ENCODE assay signal across 17 mouse cellular contexts in the genomic region with DNA sequence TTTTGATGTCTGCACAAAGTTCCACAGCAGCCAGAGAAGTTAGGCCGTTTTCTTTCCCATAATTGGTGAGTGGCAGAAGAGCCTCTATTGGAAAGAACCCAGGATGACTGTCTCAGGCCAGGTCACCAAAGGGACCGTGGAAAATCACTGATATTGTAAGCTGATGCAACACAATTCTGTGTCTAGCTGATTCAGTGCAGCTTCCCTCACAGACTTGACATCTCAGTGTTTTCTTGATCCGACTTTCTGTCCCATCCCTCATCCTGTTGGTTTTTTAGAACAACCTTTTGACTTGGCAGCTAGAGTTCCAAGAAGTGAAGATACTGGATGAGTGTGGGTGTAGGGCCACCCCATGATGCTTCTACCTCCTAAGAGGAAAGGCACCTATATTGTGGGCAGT.
"Had no signal": no experiment of that assay in that cellular context is flagged by ENCODE, and none has a peak within 500 bp of the region (broad histone marks: within the 10 kb centered on the region; RNA-seq: fewer than 3 reads in every experiment).

No protein-coding gene starts in this region.

- H3K4me1 ChIP-seq: lung, embryonic 15.5 days; midbrain, embryonic 10.5 days; midbrain, embryonic 12.5 days; neural tube, embryonic 13.5 days; neural tube, embryonic 15.5 days had no signal

- H3K27me3 ChIP-seq: lung, embryonic 15.5 days; midbrain, embryonic 12.5 days; neural tube, embryonic 13.5 days; neural tube, embryonic 15.5 days had no signal

- H3K36me3 ChIP-seq: lung, embryonic 15.5 days; midbrain, embryonic 10.5 days; midbrain, embryonic 12.5 days; neural tube, embryonic 13.5 days; neural tube, embryonic 15.5 days had no signal

- H3K27ac ChIP-seq: lung, embryonic 15.5 days; midbrain, embryonic 10.5 days; midbrain, embryonic 12.5 days; neural tube, embryonic 13.5 days; neural tube, embryonic 15.5 days had no signal

- H3K4me3 ChIP-seq: lung, embryonic 15.5 days; midbrain, embryonic 10.5 days; midbrain, embryonic 12.5 days; myocyte; neural tube, embryonic 13.5 days; neural tube, embryonic 15.5 days had no signal

- DNase-seq: lung, adult 2 months; lung, postnatal 4 days; midbrain, embryonic 14.5 days; retina, postnatal 1 day; right cerebral cortex, adult 18-20 months; right cerebral cortex, postnatal 25 days; right cerebral cortex, postnatal 4 days; spleen, adult 18-20 months; thymus, adult 18-20 months; thymus, postnatal 14 days; thymus, postnatal 36 days had no signal
